Mouse (Mus musculus) midbrain, postnatal 0 days (tissue): Measurements from ENCODE around the gene Gm42417. TPM values are rescaled to one million over a fixed set of nuclear protein-coding genes. Genes with fewer than 3 reads are reported as not detected.
"Not testable (repeated sequence)": the region's sequence is repeated elsewhere in the genome, so short reads cannot be mapped to it uniquely, and the experiment has no call there.

ENCODE experiments used
- ATAC-seq: fragments of 200-750 bp; cut with Nextera tagmentation; 2 replicates; pipeline ENCODE4 v1.8.0; 2017; ENCODE audit warnings: moderate number of reproducible peaks, mild to moderate bottlenecking, moderate TSS enrichment, moderate library complexity; ENCODE audit not compliant: low FRiP score
- DNase-seq: peaks from one replicate; pipeline ENCODE4 v3.0.0-alpha.2; 2015; ENCODE audit warnings: low spot score
- H3K27ac ChIP-seq: fragments of 300-500 bp; sonication (generic); 2 replicates; pipeline ENCODE4 v1.5.1; 2014; ENCODE audit warnings: low read depth, mild to moderate bottlenecking, low read length, mixed read lengths
- H3K27me3 ChIP-seq: fragments of 300-500 bp; sonication (generic); 2 replicates; pipeline ENCODE4 v1.6.1; 2014; ENCODE audit warnings: low read length, control low read depth, mixed read lengths; ENCODE audit not compliant: insufficient read depth
- H3K36me3 ChIP-seq: fragments of 300-500 bp; sonication (generic); 2 replicates; pipeline ENCODE4 v1.6.1; 2014; ENCODE audit warnings: low read length, control low read depth, mixed read lengths; ENCODE audit not compliant: insufficient read depth
- H3K4me1 ChIP-seq: fragments of 300-500 bp; sonication (generic); 2 replicates; pipeline ENCODE4 v1.6.1; 2014; ENCODE audit warnings: mild to moderate bottlenecking, control low read depth, antibody characterized with exemption, low read length, mixed read lengths; ENCODE audit not compliant: insufficient read depth
- H3K4me2 ChIP-seq: fragments of 300-500 bp; sonication (generic); 2 replicates; pipeline ENCODE4 v1.6.1; 2014; ENCODE audit warnings: low read depth, mild to moderate bottlenecking, low read length, mixed read lengths; ENCODE audit not compliant: poor library complexity, severe bottlenecking
- H3K4me3 ChIP-seq: fragments of 300-500 bp; sonication (generic); 2 replicates; pipeline ENCODE4 v1.5.1; 2014; ENCODE audit warnings: low read depth, mild to moderate bottlenecking, low read length, moderate library complexity
- H3K9ac ChIP-seq: fragments of 300-500 bp; sonication (generic); replicated peaks from 2 replicates; pipeline ENCODE4 v1.6.1; 2014; ENCODE audit warnings: mild to moderate bottlenecking, low read length, moderate library complexity, mixed read lengths; ENCODE audit not compliant: poor library complexity, severe bottlenecking
- H3K9me3 ChIP-seq: fragments of 300-500 bp; sonication (generic); 2 replicates; pipeline ENCODE4 v1.6.1; 2016; ENCODE audit warnings: low read length, control low read depth
- CTCF ChIP-seq: IDR thresholded peaks from 2 replicates; pipeline ENCODE4 v1.5.1; 2016; ENCODE audit warnings: antibody characterized with exemption, mild to moderate bottlenecking
- WGBS: fragments of 180-500 bp; shearing (Covaris S2); extraction: QIAGEN DNeasy Blood & Tissue Kit; methylation state at CpG from one replicate; pipeline ENCODE4 v1.1.7; 2014; 5-methylcytosine and 5-hydroxymethylcytosine counted together
- polyA plus RNA-seq: library from polyadenylated mRNA; unstranded; fragments of >200 nt; fragmentation: Nextera tagmentation; extraction: Ambion mirVana; gene quantifications from 2 replicates; pipeline ENCODE4 v1.2.1, GENCODE M21; 2015
- total RNA-seq: library from RNA; depleted of rRNA; stranded (reverse); fragments of >200 nt; gene quantifications from 2 replicates; pipeline ENCODE4 v1.2.3, GENCODE M21; 2014

Gene Gm42417
- total and polyA plus RNA-seq, 2 experiments from 2014 or later = 0.42 TPM; not detected in 1

GRCm38 (mm10) chr1:36538727-36539126 lies 502 bp downstream of the Gm42417 start:
- H3K9me3 ChIP-seq = no peaks in the 10 kb centered on the region
- no peaks in the 10 kb centered on the region for H3K27me3 ChIP-seq
- peaks cover 40% of the 10 kb centered on the region for H3K36me3 ChIP-seq
- H3K27ac ChIP-seq = no peak overlapping the region
- no peak overlapping the region for H3K4me3 ChIP-seq
- no peak for TF ChIP-seq CTCF
- no peak overlapping the region for H3K4me2 ChIP-seq
- no peak overlapping the region for H3K9ac ChIP-seq
- WGBS = 81% methylated on average over 4 of the region's 4 CpGs
- H3K4me1 ChIP-seq = no peaks in the 10 kb centered on the region
- ATAC-seq = no peak
- DNase-seq = no peak

GRCm38 (mm10) chr1:36536783-36537182 lies 2.4 kb downstream of the Gm42417 start, which contains the start of gene Ankrd23:
Gene Ankrd23 (minus strand): TSS chr1:36536883.
- H3K9me3 ChIP-seq, DNase-seq, H3K9ac ChIP-seq, H3K27me3 ChIP-seq, H3K4me2 ChIP-seq, H3K27ac ChIP-seq, H3K4me3 ChIP-seq, H3K4me1 ChIP-seq, ATAC-seq: not testable (repeated sequence)
- 95% methylated on average over 9 of the region's 9 CpGs for WGBS
- peaks cover 33% of the 10 kb centered on the region for H3K36me3 ChIP-seq

GRCm38 (mm10) chr1:36536397-36536728 lies 2.9 kb downstream of the Gm42417 start:
- Histone ChIP-seq H3K4me3 (no peak overlapping the region), H3K27ac (no peak overlapping the region), H3K9ac (no peak overlapping the region), H3K4me2 (no peak overlapping the region), H3K36me3 (peaks cover 29% of the 10 kb centered on the region), H3K27me3 (no peaks in the 10 kb centered on the region), H3K9me3 (no peaks in the 10 kb centered on the region), H3K4me1 (no peaks in the 10 kb centered on the region)
- no peak for DNase-seq
- WGBS = 86% methylated on average over 8 of the region's 8 CpGs
- no peak for TF ChIP-seq CTCF
- no peak for ATAC-seq

- TF ChIP-seq CTCF = no peak
- 91% methylated on average over 11 of the region's 11 CpGs for WGBS
- Histone ChIP-seq H3K4me3 (no peak overlapping the region), H3K9me3 (no peaks in the 10 kb centered on the region), H3K9ac (no peak overlapping the region), H3K4me2 (no peak overlapping the region), H3K27ac (no peak overlapping the region), H3K27me3 (no peaks in the 10 kb centered on the region), H3K36me3 (peaks cover 26% of the 10 kb centered on the region), H3K4me1 (no peaks in the 10 kb centered on the region)
- ATAC-seq (no peak), DNase-seq (peak; percentile 42)
Observed at GRCm38 (mm10) chr1:36535477-36536396, 3.5 kb downstream of the Gm42417 start.

- ATAC-seq (no peak), DNase-seq (no peak)
- H3K36me3 ChIP-seq = peaks cover 15% of the 10 kb centered on the region
- no peaks in the 10 kb centered on the region for H3K27me3 ChIP-seq
- no peak overlapping the region for H3K27ac ChIP-seq
- H3K9me3 ChIP-seq = no peaks in the 10 kb centered on the region
- no peak overlapping the region for H3K4me2 ChIP-seq
- H3K4me3 ChIP-seq = no peak overlapping the region
- H3K9ac ChIP-seq = no peak overlapping the region
- TF ChIP-seq CTCF = peak; percentile 36
- H3K4me1 ChIP-seq = no peaks in the 10 kb centered on the region
- 86% methylated on average over 6 of the region's 6 CpGs for WGBS
Observed at GRCm38 (mm10) chr1:36534595-36535058, 4.6 kb downstream of the Gm42417 start.

- Histone ChIP-seq H3K9ac (no peak overlapping the region), H3K9me3 (no peaks in the 10 kb centered on the region), H3K4me3 (no peak overlapping the region), H3K27ac (no peak overlapping the region), H3K27me3 (no peaks in the 10 kb centered on the region), H3K4me2 (no peak overlapping the region), H3K36me3 (peaks cover 9% of the 10 kb centered on the region), H3K4me1 (no peaks in the 10 kb centered on the region)
- TF ChIP-seq CTCF = no peak
- ATAC-seq = no peak
- WGBS = 88% methylated on average over 6 of the region's 6 CpGs
- DNase-seq = no peak
Observed at GRCm38 (mm10) chr1:36533546-36533945, 5.7 kb downstream of the Gm42417 start.
